Mouse (Mus musculus) forebrain, embryonic 15.5 days (tissue): ENCODE results near the gene Insl6. TPM values are rescaled to one million over a fixed set of nuclear protein-coding genes. Genes with fewer than 3 reads are reported as not detected.

Experiments
- ATAC-seq: fragments of 200-750 bp; cut with Nextera tagmentation; replicated peaks from 2 replicates; pipeline ENCODE4 v1.8.0; 2017; ENCODE audit warnings: mild to moderate bottlenecking, moderate TSS enrichment, moderate library complexity
- H3K27ac ChIP-seq: fragments of 300-500 bp; sonication (generic); replicated peaks from 2 replicates; pipeline ENCODE4 v1.5.1; 2015; ENCODE audit warnings: mild to moderate bottlenecking, inconsistent platforms
- H3K27me3 ChIP-seq: fragments of 300-500 bp; sonication (generic); 2 replicates; pipeline ENCODE4 v1.6.1; 2015; ENCODE audit warnings: inconsistent platforms
- H3K36me3 ChIP-seq: fragments of 300-500 bp; sonication (generic); 2 replicates; pipeline ENCODE4 v1.6.1; 2015; ENCODE audit warnings: mild to moderate bottlenecking, inconsistent platforms
- H3K4me1 ChIP-seq: fragments of 300-500 bp; sonication (generic); 2 replicates; pipeline ENCODE4 v1.6.1; 2015; ENCODE audit warnings: inconsistent platforms
- H3K4me2 ChIP-seq: fragments of 300-500 bp; sonication (generic); replicated peaks from 2 replicates; pipeline ENCODE4 v1.6.1; 2015; ENCODE audit warnings: mild to moderate bottlenecking, inconsistent platforms
- H3K4me3 ChIP-seq: fragments of 300-500 bp; sonication (generic); 2 replicates; pipeline ENCODE4 v1.5.1; 2015; ENCODE audit warnings: mild to moderate bottlenecking, inconsistent platforms
- H3K9ac ChIP-seq: fragments of 300-500 bp; sonication (generic); replicated peaks from 2 replicates; pipeline ENCODE4 v1.6.1; 2015; ENCODE audit warnings: mild to moderate bottlenecking, inconsistent platforms
- H3K9me3 ChIP-seq: fragments of 300-500 bp; sonication (generic); 2 replicates; pipeline ENCODE4 v1.6.1; 2016; ENCODE audit warnings: inconsistent platforms
- WGBS: fragments of 180-500 bp; shearing (Covaris S2); methylation state at CpG from one replicate; pipeline ENCODE4 v1.1.7; 2015; ENCODE audit warnings: mixed read lengths; 5-methylcytosine and 5-hydroxymethylcytosine counted together
- polyA plus RNA-seq: library from polyadenylated mRNA; unstranded; fragments of >200 nt; fragmentation: Nextera tagmentation; extraction: Ambion mirVana; gene quantifications from 2 replicates; pipeline ENCODE4 v1.2.1, GENCODE M21; 2015

The Insl6 gene
- polyA plus RNA-seq, 1 experiment from 2014 or later: 1.3 TPM

DNA sequence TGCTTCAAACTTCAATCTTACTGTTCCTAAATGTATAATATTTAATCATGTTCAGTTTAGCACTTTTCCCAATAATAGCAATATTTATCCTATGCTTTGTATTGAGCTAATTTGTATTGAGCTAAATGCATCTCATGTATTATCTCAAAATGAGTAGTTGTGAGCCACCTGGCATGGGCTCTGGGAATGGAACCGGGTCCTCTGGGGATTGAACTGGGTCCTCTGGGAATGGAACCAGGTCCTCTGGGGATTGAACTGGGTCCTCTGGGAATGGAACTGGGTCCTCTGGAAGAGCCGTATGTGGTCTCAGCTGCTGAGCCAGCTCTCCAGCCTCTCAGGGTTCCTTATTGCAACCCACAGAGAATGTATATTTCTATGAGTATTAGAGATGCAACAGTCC is 23.0 kb downstream of the Insl6 start:
- no peaks in the 10 kb centered on the region for H3K27me3 ChIP-seq
- H3K9ac ChIP-seq: no peak overlapping the region
- WGBS: 88% methylated on average over 2 of the region's 2 CpGs
- H3K9me3 ChIP-seq: no peaks in the 10 kb centered on the region
- H3K4me1 ChIP-seq: 0 out of 2 replicates have a peak, but pooled peaks cover 2% of the 10 kb centered on the region
- no peak overlapping the region for H3K4me2 ChIP-seq
- H3K4me3 ChIP-seq: no peak overlapping the region
- no peak for ATAC-seq
- H3K36me3 ChIP-seq: peaks cover 44% of the 10 kb centered on the region
- H3K27ac ChIP-seq: no peak overlapping the region

GRCm38 (mm10) chr19:29300919-29301318 is 24.2 kb downstream of the Insl6 start:
- ATAC-seq: no peak
- no peaks in the 10 kb centered on the region for H3K9me3 ChIP-seq
- no peak overlapping the region for H3K4me3 ChIP-seq
- H3K4me2 ChIP-seq: no peak overlapping the region
- H3K27me3 ChIP-seq: no peaks in the 10 kb centered on the region
- H3K4me1 ChIP-seq: 0 out of 2 replicates have a peak, but pooled peaks cover 2% of the 10 kb centered on the region
- H3K27ac ChIP-seq: no peak overlapping the region
- H3K36me3 ChIP-seq: peaks cover 55% of the 10 kb centered on the region
- H3K9ac ChIP-seq: no peak overlapping the region
- WGBS: 81% methylated on average over 13 of the region's 13 CpGs

GRCm38 (mm10) chr19:29297366-29297765 is 27.8 kb downstream of the Insl6 start:
- ATAC-seq: no peak
- no peak overlapping the region for H3K4me2 ChIP-seq
- no peak overlapping the region for H3K4me3 ChIP-seq
- H3K4me1 ChIP-seq: no peaks in the 10 kb centered on the region
- peaks cover 57% of the 10 kb centered on the region for H3K36me3 ChIP-seq
- 100% methylated on average over 1 of the region's 1 CpGs for WGBS
- no peaks in the 10 kb centered on the region for H3K27me3 ChIP-seq
- no peaks in the 10 kb centered on the region for H3K9me3 ChIP-seq
- no peak overlapping the region for H3K27ac ChIP-seq
- H3K9ac ChIP-seq: no peak overlapping the region

- H3K27ac ChIP-seq: no peak overlapping the region
- H3K36me3 ChIP-seq: peaks cover 62% of the 10 kb centered on the region
- no peaks in the 10 kb centered on the region for H3K9me3 ChIP-seq
- no peak overlapping the region for H3K4me3 ChIP-seq
- H3K4me1 ChIP-seq: no peaks in the 10 kb centered on the region
- no peak overlapping the region for H3K9ac ChIP-seq
- no peak overlapping the region for H3K4me2 ChIP-seq
- no peak for ATAC-seq
- H3K27me3 ChIP-seq: no peaks in the 10 kb centered on the region
These were observed 29.0 kb downstream of the Insl6 start for GRCm38 (mm10) chr19:29296166-29296565.

DNA sequence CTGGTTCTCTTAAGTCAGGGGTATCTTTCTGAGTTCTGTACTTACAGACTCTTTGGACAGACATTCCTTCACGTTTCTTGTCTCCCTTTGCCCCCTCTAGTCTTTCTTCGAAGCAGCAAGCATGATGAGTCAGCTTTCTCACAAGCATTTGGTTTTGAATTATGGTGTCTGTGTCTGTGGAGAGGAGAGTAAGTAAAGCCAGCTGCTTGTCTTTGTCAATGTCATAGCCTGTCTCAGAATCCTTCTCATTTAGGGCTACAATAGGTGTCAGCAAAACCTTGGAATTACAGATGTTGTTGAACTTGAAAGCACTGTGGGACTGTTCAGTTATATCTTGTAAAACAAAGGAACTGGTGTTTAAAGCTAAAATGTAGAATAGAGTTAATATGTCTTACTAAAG is 30.4 kb downstream of the Insl6 start:
- H3K27me3 ChIP-seq: no peaks in the 10 kb centered on the region
- H3K9me3 ChIP-seq: no peaks in the 10 kb centered on the region
- no peak overlapping the region for H3K9ac ChIP-seq
- H3K27ac ChIP-seq: no peak overlapping the region
- H3K4me2 ChIP-seq: no peak overlapping the region
- no peaks in the 10 kb centered on the region for H3K4me1 ChIP-seq
- peaks cover 55% of the 10 kb centered on the region for H3K36me3 ChIP-seq
- ATAC-seq: no peak
- 72% methylated on average over 2 of the region's 2 CpGs for WGBS
- no peak overlapping the region for H3K4me3 ChIP-seq

DNA sequence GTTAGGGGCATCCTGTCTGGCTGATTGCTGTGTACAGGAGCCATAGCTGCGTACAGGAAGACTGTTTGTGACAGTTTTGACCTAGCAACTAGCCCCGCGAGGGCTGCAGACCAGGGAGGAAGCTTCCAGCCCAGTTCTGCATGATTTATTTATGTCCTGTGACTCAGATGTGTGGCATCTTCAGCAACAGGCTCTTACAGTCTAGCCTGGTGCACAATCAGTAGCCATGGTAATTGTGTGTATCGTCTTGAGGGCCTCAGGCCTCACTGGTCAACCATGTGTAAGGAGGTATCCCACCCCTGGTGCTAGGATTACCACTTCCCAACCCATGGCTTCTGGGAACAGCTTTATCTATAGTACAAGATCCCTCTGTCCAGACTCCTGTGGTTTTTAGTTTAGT is 32.6 kb downstream of the Insl6 start:
- Histone ChIP-seq H3K4me1 (no peaks in the 10 kb centered on the region), H3K27me3 (no peaks in the 10 kb centered on the region), H3K4me3 (no peak overlapping the region), H3K4me2 (no peak overlapping the region), H3K27ac (no peak overlapping the region), H3K9me3 (no peaks in the 10 kb centered on the region), H3K9ac (no peak overlapping the region), H3K36me3 (peaks cover 45% of the 10 kb centered on the region)
- no peak for ATAC-seq
- 89% methylated on average over 4 of the region's 4 CpGs for WGBS

DNA sequence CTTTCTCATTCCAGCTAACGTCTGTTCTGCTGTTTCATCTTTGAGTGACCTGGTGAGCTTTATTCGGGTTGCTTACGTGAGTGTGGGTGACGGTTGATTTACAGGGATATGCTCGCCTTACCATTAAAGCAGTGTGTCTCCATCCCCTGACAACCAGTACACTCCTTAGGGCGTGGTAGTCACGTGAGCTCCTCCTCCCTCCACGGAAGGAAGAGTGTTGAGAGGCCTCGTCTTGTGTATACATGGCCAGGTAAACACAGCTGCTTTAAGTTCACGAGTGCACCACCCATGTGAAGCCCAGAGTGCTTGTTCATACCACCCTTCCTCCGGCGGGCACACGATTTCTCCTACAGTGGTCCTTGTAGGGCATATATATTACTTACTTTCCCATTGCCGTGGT is 33.6 kb downstream of the Insl6 start:
- H3K9ac ChIP-seq: no peak overlapping the region
- ATAC-seq: no peak
- 92% methylated on average over 14 of the region's 14 CpGs for WGBS
- no peak overlapping the region for H3K27ac ChIP-seq
- no peaks in the 10 kb centered on the region for H3K9me3 ChIP-seq
- H3K4me3 ChIP-seq: no peak overlapping the region
- H3K4me1 ChIP-seq: no peaks in the 10 kb centered on the region
- H3K36me3 ChIP-seq: peaks cover 38% of the 10 kb centered on the region
- H3K4me2 ChIP-seq: no peak overlapping the region
- H3K27me3 ChIP-seq: no peaks in the 10 kb centered on the region

- no peak for ATAC-seq
- H3K9me3 ChIP-seq: no peaks in the 10 kb centered on the region
- peaks cover 38% of the 10 kb centered on the region for H3K36me3 ChIP-seq
- H3K4me3 ChIP-seq: no peak overlapping the region
- H3K27me3 ChIP-seq: no peaks in the 10 kb centered on the region
- 78% methylated on average over 8 of the region's 8 CpGs for WGBS
- no peak overlapping the region for H3K4me2 ChIP-seq
- H3K27ac ChIP-seq: no peak overlapping the region
- peaks cover 11% of the 10 kb centered on the region for H3K4me1 ChIP-seq
- no peak overlapping the region for H3K9ac ChIP-seq
These were observed 37.3 kb downstream of the Insl6 start for GRCm38 (mm10) chr19:29287863-29288262.

DNA sequence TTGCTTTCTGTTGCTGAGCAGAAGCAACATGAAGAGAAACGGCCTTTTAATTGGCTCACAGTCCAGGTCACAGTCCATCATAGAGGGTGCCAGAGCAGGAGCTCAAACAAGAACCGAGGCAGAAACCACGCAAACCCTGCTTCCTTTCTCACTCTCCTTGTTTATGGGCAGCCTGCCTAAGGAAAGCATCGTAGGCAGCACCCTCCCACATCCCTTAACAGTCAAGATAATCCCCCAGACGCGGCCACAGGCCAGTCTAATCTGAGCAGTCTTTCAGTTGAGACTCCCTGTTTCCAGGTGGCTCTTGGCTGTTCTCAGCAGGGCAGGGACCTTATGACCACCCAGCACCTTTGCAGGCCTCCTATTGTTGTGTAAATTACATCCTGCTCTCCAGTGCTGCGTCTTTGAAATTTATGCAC is 39.7 kb downstream of the Insl6 start:
- peaks cover 29% of the 10 kb centered on the region for H3K36me3 ChIP-seq
- H3K27me3 ChIP-seq: no peaks in the 10 kb centered on the region
- no peak overlapping the region for H3K4me3 ChIP-seq
- peak overlapping the region; percentile 43; the same call in 1 of the 2 replicates for H3K27ac ChIP-seq
- peak; percentile 72 for ATAC-seq
- no peaks in the 10 kb centered on the region for H3K9me3 ChIP-seq
- H3K4me2 ChIP-seq: 0 out of 2 replicates have a peak overlapping the region, but pooled peaks have one; percentile 8
- peaks cover 11% of the 10 kb centered on the region for H3K4me1 ChIP-seq
- H3K9ac ChIP-seq: no peak overlapping the region
- 6% methylated on average over 7 of the region's 7 CpGs for WGBS

- H3K4me1 ChIP-seq: no peaks in the 10 kb centered on the region
- no peak overlapping the region for H3K4me3 ChIP-seq
- no peak overlapping the region for H3K9ac ChIP-seq
- H3K36me3 ChIP-seq: peaks cover 32% of the 10 kb centered on the region
- whole genome bisulfite sequencing: 83% methylated on average over 6 of the region's 6 CpGs
- no peak overlapping the region for H3K4me2 ChIP-seq
- no peak overlapping the region for H3K27ac ChIP-seq
- no peak for ATAC-seq
- no peaks in the 10 kb centered on the region for H3K27me3 ChIP-seq
- H3K9me3 ChIP-seq: no peaks in the 10 kb centered on the region
These were observed 46.1 kb downstream of the Insl6 start for GRCm38 (mm10) chr19:29278944-29279587.

DNA sequence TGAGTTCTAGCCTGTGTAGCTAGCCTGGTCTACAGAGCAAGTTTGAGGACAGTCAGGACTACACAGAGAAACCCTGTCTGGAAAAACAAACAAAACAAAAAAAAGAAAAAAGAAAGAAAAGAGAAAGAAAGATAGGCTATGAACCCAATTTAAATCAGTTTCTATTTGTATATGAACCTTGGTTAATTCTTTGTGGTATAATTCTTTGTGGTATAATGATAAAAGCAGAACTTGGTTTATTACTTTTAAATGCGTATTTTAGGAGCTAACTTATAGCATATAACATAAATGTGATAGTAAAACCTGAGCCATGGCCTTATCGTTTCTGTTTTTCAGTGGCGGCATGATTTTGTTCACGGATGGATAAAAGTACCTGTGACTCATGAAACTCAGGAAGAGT is 48.7 kb downstream of the Insl6 start:
- 95% methylated on average over 4 of the region's 4 CpGs for WGBS
- Histone ChIP-seq H3K4me1 (no peaks in the 10 kb centered on the region), H3K4me3 (no peak overlapping the region), H3K9ac (no peak overlapping the region), H3K36me3 (peaks cover 25% of the 10 kb centered on the region), H3K27ac (no peak overlapping the region), H3K4me2 (no peak overlapping the region), H3K27me3 (no peaks in the 10 kb centered on the region), H3K9me3 (no peaks in the 10 kb centered on the region)
- no peak for ATAC-seq

- Histone ChIP-seq H3K9ac (no peak overlapping the region), H3K4me2 (no peak overlapping the region), H3K4me1 (peaks cover 4% of the 10 kb centered on the region; the same call in 1 of the 2 replicates), H3K9me3 (no peaks in the 10 kb centered on the region), H3K27me3 (no peaks in the 10 kb centered on the region), H3K4me3 (no peak overlapping the region), H3K36me3 (peaks cover 13% of the 10 kb centered on the region), H3K27ac (no peak overlapping the region)
- WGBS: 94% methylated on average over 3 of the region's 3 CpGs
- ATAC-seq: no peak
These were observed 52.9 kb downstream of the Insl6 start for GRCm38 (mm10) chr19:29272011-29272809.
